Mouse (Mus musculus): ENCODE measurements around the gene Fam193a. TPM values are rescaled to one million over a fixed set of nuclear protein-coding genes. Genes with fewer than 3 reads are reported as not detected.

The Fam193a gene
- polyA plus RNA-seq, 1 experiment from 2014 or later = 2.7 TPM

DNA sequence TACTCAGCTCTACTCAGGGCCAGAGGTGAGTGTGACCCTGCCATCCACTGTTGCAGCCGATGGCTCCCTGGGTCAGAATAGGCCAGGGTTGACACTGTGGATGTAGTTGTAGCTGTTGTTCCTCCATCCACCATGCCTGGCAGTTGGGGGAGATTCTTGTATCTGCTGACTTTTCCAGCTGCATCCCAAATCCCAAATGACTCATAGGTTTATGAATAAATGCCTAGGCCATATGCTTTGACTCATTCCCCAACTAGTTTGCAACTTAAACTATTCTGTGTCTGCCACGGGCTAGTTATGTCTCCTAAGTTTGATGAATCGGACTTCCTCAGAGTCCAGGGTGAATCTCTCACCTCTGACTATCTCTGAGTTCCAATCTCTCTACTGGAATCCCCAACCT, 9.5 kb upstream of the Fam193a start:
- 95% methylated on average over 3 of the region's 3 CpGs for WGBS (ENCODE audit: insufficient replicate concordance)

DNA sequence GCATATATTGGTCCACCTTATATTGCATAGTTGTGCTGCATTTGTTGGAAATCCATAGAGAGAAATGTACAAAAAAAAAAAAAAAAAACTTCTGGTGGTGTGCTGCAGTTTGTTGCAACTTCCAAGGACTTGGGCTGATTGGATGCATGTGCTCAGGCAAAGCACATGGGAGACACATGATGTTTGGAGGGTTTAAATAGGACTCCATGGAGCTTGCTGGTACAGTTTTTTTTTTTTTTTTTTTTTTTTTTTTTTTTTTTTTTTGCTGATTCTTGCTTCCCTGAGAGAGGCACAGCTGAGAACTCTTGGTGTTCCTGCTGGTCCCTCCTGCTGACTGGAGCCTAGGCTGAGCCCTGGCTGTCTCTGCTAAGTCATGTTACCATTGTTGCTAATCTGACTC, 6.6 kb upstream of the Fam193a start:
- no peaks in the 10 kb centered on the region for H3K9me3 ChIP-seq (ENCODE audit: low read length)
- no peak overlapping the region for H3K27ac ChIP-seq (ENCODE audit: low read depth)
- no peak for TF ChIP-seq EP300 (IDR thresholded peaks at IDR 0.05; ENCODE audit: low read depth)
- TF ChIP-seq CTCF (IDR thresholded peaks at IDR 0.05; ENCODE audit: low read depth) = no peak
- H3K4me1 ChIP-seq (ENCODE audit: insufficient read depth) = no peaks in the 10 kb centered on the region
- H3K9ac ChIP-seq (replicated peaks) = no peak overlapping the region
- no peak overlapping the region for H3K4me3 ChIP-seq (ENCODE audit: low read depth, low read length)
- no peaks in the 10 kb centered on the region for H3K27me3 ChIP-seq (ENCODE audit: insufficient read depth, low read length)
- ATAC-seq (no peak), DNase-seq (no peak)
- peaks cover 35% of the 10 kb centered on the region for H3K36me3 ChIP-seq (replicated peaks; ENCODE audit: insufficient read depth, low read length)
- no peak overlapping the region for H3K4me2 ChIP-seq (ENCODE audit: low read depth, low read length)

More for the DNA sequence above, 9.5 kb upstream of the Fam193a start:
- Histone ChIP-seq H3K36me3 (replicated peaks; ENCODE audit: insufficient read depth, low read length) (peaks cover 46% of the 10 kb centered on the region), H3K4me2 (ENCODE audit: low read depth, low read length) (no peak overlapping the region), H3K27ac (ENCODE audit: low read depth) (no peak overlapping the region), H3K9ac (replicated peaks) (no peak overlapping the region), H3K27me3 (ENCODE audit: insufficient read depth, low read length) (no peaks in the 10 kb centered on the region), H3K4me1 (ENCODE audit: insufficient read depth) (no peaks in the 10 kb centered on the region), H3K9me3 (ENCODE audit: low read length) (no peaks in the 10 kb centered on the region), H3K4me3 (ENCODE audit: low read depth, low read length) (no peak overlapping the region)
- TF ChIP-seq CTCF (IDR thresholded peaks at IDR 0.05; ENCODE audit: low read depth) (no peak), EP300 (IDR thresholded peaks at IDR 0.05; ENCODE audit: low read depth) (no peak)
- no peak for DNase-seq
- no peak for ATAC-seq

DNA sequence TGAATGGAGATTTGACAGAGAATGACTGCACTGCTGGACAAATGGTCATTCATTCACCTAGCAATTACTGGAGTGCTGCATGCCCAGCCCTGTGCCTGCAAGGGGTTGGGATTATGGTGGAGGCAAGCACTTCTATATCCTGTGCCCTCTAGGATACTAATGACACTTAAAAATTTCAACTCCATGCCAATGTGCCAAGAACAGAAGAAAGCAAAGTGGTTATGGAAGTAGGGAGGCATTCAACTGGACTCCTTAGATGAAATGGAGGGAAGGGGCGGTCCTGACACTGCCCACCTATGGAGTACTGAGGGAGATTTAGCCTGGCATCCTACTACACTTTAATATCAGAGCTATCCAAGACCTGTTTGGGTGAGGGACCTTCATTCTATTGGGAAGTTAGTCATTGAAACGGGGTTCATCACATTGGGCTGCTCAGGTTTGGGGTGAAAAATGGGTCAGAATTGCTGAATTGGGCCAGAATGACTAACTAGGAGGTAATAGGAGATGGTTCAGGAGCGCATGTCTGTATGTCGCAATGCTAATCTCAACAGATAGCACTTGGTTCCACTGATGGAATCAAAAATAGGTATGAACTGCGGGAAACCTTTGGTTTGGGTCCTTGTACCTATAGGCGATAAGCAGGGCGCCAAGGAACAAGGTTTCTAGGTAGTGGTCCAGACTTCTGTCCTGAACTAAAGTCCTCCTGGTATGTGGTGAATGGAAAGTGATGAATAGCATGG, 1.0 kb upstream of the Fam193a start:
- 65% methylated on average over 7 of the region's 7 CpGs for WGBS (ENCODE audit: insufficient replicate concordance)
- Histone ChIP-seq H3K4me1 (ENCODE audit: insufficient read depth) (peaks cover 19% of the 10 kb centered on the region), H3K36me3 (replicated peaks; ENCODE audit: insufficient read depth, low read length) (0 out of 2 replicates have a peak, but pooled peaks cover 4% of the 10 kb centered on the region), H3K9me3 (ENCODE audit: low read length) (no peaks in the 10 kb centered on the region), H3K4me3 (ENCODE audit: low read depth, low read length) (peak overlapping the region; percentile 87), H3K27me3 (ENCODE audit: insufficient read depth, low read length) (no peaks in the 10 kb centered on the region), H3K9ac (replicated peaks) (peak overlapping the region; percentile 98), H3K4me2 (ENCODE audit: low read depth, low read length) (peak overlapping the region; percentile 81), H3K27ac (ENCODE audit: low read depth) (peak overlapping the region; percentile 65; the same call in 1 of the 2 replicates)
- ATAC-seq = no peak; the same call in 1 of the 2 replicates
- DNase-seq = no peak
- TF ChIP-seq CTCF (IDR thresholded peaks at IDR 0.05; ENCODE audit: low read depth) = no peak
- no peak for TF ChIP-seq EP300 (IDR thresholded peaks at IDR 0.05; ENCODE audit: low read depth)

DNA sequence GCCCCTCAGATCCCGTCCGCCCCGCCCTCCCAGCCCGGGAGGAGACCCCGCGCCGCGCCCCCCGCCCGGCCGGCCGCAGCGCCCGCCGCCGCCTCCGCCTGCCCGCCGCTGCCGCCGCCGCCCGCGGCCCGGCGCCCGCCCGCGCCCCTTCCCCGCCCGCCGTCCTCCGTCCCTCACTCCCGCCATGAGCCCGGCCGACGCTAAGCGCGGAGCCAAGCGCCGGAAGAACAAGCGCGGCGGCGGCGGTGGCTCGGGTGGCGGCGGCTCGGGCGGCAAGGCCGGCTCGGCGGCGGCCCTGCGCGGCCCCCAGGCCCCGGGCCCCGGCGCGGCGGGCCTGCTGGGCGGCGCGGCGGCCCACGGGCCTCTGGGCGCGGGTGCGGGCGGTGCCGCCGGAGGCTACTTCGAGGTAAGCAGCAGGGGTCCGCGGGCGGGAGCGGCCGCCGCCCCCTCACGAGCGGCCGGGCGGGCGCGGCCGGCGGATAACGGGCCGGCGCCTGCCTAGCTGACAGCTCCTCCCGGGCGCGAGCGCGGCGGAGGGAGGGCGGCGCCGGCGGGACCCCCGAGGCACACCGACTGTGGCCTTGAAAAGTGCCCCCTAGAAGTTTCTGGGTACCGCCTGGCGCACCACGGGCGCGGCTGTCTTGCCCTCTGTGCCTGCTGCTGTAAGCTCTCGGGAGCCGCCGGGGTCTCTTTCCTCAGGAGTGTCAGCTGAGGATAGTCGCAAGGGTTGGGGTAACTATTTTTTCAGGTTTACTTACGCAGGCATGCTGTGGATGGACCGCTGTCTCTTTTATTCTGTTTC, 490 bp downstream of the Fam193a start:
- WGBS (ENCODE audit: insufficient replicate concordance) = under 1% methylated on average over 54 of the region's 114 CpGs
- H3K4me2 ChIP-seq (ENCODE audit: low read depth, low read length) = peak overlapping the region; percentile 81
- peak; percentile 11 for ATAC-seq
- H3K27me3 ChIP-seq (ENCODE audit: insufficient read depth, low read length) = no peaks in the 10 kb centered on the region
- no peaks in the 10 kb centered on the region for H3K9me3 ChIP-seq (ENCODE audit: low read length)
- peaks cover 19% of the 10 kb centered on the region for H3K4me1 ChIP-seq (ENCODE audit: insufficient read depth)
- H3K27ac ChIP-seq (ENCODE audit: low read depth) = peak overlapping the region; percentile 95
- H3K4me3 ChIP-seq (ENCODE audit: low read depth, low read length) = peak overlapping the region; percentile 87
- no peaks in the 10 kb centered on the region for H3K36me3 ChIP-seq (replicated peaks; ENCODE audit: insufficient read depth, low read length)
- peak; percentile 60 for DNase-seq
- TF ChIP-seq EP300 (IDR thresholded peaks at IDR 0.05; ENCODE audit: low read depth) = no peak
- no peak for TF ChIP-seq CTCF (IDR thresholded peaks at IDR 0.05; ENCODE audit: low read depth)
- H3K9ac ChIP-seq (replicated peaks) = peak overlapping the region; percentile 98

DNA sequence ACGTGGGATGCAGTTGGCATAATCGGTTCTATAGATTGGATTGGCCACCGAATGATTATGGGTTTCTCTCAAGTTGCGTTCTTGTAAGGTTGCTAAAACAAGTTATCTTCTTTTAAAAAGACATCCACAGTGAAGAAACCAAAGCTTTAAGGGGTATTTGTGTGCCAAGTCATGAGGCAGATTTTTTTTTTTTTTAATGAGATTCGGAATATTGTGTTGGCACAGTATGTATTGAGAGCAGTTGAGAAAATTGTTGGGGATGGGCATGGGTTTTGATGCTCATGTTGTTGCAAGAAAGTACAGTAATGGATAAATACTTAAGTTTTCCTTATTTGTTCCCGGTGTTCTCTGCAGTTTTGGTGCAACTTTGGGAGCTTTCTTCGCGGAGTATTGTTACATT, 1.1 kb downstream of the Fam193a start:
- H3K4me2 ChIP-seq (ENCODE audit: low read depth, low read length) = peak overlapping the region; percentile 81
- no peak overlapping the region for H3K27ac ChIP-seq (ENCODE audit: low read depth)
- H3K4me3 ChIP-seq (ENCODE audit: low read depth, low read length) = peak overlapping the region; percentile 87
- H3K9me3 ChIP-seq (ENCODE audit: low read length) = no peaks in the 10 kb centered on the region
- H3K4me1 ChIP-seq (ENCODE audit: insufficient read depth) = peaks cover 19% of the 10 kb centered on the region
- TF ChIP-seq CTCF (IDR thresholded peaks at IDR 0.05; ENCODE audit: low read depth) (no peak), EP300 (IDR thresholded peaks at IDR 0.05; ENCODE audit: low read depth) (no peak)
- no peak for ATAC-seq
- DNase-seq = no peak
- H3K27me3 ChIP-seq (ENCODE audit: insufficient read depth, low read length) = no peaks in the 10 kb centered on the region
- no peaks in the 10 kb centered on the region for H3K36me3 ChIP-seq (replicated peaks; ENCODE audit: insufficient read depth, low read length)
- H3K9ac ChIP-seq (replicated peaks) = peak overlapping the region; percentile 98
- WGBS (ENCODE audit: insufficient replicate concordance) = 34% methylated on average over 8 of the region's 8 CpGs

DNA sequence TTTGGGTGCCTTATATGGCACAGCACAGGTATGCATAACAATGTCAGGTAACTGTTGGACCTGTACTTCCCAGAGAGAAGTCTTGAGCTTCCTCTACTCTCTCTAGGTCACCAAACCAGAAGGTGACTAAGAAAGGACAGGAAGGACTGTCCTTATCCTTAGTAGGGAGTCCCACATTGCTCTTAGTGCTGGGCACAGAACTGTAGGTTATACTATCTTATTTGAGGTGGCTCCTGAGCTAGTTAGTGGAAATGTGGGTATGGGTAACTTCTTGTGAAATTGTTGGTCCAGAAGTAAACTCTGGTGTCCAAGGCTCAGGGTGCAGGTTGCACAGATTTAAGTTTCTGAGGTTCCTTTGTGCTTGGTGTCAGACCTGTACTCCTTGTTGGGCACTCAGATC, 2.4 kb downstream of the Fam193a start:
- ATAC-seq (no peak), DNase-seq (no peak)
- no peaks in the 10 kb centered on the region for H3K27me3 ChIP-seq (ENCODE audit: insufficient read depth, low read length)
- peaks cover 23% of the 10 kb centered on the region for H3K4me1 ChIP-seq (ENCODE audit: insufficient read depth)
- no peak overlapping the region; the same call in 1 of the 2 replicates for H3K4me2 ChIP-seq (ENCODE audit: low read depth, low read length)
- TF ChIP-seq EP300 (IDR thresholded peaks at IDR 0.05; ENCODE audit: low read depth) = no peak
- no peak for TF ChIP-seq CTCF (IDR thresholded peaks at IDR 0.05; ENCODE audit: low read depth)
- no peak overlapping the region for H3K27ac ChIP-seq (ENCODE audit: low read depth)
- H3K36me3 ChIP-seq (replicated peaks; ENCODE audit: insufficient read depth, low read length) = no peaks in the 10 kb centered on the region
- no peak overlapping the region for H3K9ac ChIP-seq (replicated peaks)
- H3K9me3 ChIP-seq (ENCODE audit: low read length) = no peaks in the 10 kb centered on the region
- H3K4me3 ChIP-seq (ENCODE audit: low read depth, low read length) = no peak overlapping the region
